Mouse (Mus musculus) bone marrow, adult 2 months (tissue): ENCODE data around the gene Irx6.

Experiments
- CTCF ChIP-seq: fragments of 200-500 bp; IDR thresholded peaks from 2 replicates; pipeline ENCODE4 v1.5.1; 2011; ENCODE audit warnings: low read length, control low read depth; ENCODE audit not compliant: control insufficient read depth, insufficient read depth
- POLR2A ChIP-seq: fragments of 200-500 bp; IDR thresholded peaks from 2 replicates; pipeline ENCODE4 v1.6.1; 2011; ENCODE audit warnings: low read depth, mild to moderate bottlenecking, control low read depth, low read length, borderline replicate concordance; ENCODE audit not compliant: control insufficient read depth

GRCm38 (mm10) chr8:92633199-92633598 is 40.9 kb upstream of the Irx6 start:
- TF ChIP-seq CTCF (no peak), POLR2A (no peak)
